Mouse (Mus musculus): ENCODE measurements around the gene Slc5a9.

DNA sequence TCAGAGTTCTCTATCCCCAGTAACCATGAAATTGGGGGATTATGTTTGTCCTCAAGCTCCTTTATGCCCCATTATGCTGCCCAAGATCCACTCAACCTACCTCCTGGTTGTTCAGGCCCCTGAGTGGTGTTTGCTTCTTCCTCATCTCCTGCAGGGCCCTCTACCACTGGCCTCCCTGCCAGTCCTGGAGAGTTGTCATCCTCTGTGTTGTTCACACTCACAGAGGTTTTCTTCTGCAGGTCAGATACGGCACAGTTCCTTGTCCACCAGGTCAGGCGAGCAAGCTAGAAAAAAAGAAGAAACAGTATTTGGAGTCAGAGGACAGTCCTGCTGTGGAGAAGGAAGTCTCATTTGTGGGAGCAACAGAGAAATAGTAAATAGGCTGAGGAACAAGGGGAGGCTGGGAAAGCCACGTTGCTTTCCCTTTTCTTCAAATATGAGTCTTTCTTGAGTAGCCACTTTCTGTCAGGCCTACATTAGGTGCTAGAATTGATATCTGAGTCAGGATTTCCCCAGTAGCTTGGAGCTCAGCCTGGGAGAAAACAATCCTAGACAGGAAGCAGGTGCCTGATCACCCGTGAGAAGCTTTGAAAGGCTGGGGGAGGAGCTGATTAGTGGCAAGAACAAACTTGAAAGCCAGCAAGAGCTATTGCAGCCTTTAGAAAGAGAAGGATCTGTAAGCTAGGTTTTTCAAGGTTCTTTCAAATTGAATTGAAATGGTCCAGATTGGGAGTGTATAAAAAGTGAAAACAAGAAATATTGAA lies 22.4 kb downstream of the Slc5a9 start:
- TF ChIP-seq CHD2 (IDR thresholded peaks at IDR 0.05; ENCODE audit: low read depth, low read length) (no peak), ZNF384 (IDR thresholded peaks at IDR 0.05; ENCODE audit: low read depth, low read length) (no peak), ZC3H11A (IDR thresholded peaks at IDR 0.05; ENCODE audit: borderline replicate concordance, low read depth, low read length) (no peak), MAFK (IDR thresholded peaks at IDR 0.05; ENCODE audit: insufficient read depth, low read depth, low read length) (no peak), HCFC1 (IDR thresholded peaks at IDR 0.05; ENCODE audit: borderline replicate concordance, insufficient read depth, low read length) (no peak)

Measured in ES-E14 (cell line).